Mouse (Mus musculus) natural killer cell, adult 2 months (primary cell): ENCODE results near the gene Ms4a2.

ENCODE experiments used
- DNase-seq, 2 experiments: peaks; one replicate each; pipeline ENCODE4 v3.0.0; 2022; ENCODE audit warnings: low spot score in 2 of 2

Gene Ms4a2

DNA sequence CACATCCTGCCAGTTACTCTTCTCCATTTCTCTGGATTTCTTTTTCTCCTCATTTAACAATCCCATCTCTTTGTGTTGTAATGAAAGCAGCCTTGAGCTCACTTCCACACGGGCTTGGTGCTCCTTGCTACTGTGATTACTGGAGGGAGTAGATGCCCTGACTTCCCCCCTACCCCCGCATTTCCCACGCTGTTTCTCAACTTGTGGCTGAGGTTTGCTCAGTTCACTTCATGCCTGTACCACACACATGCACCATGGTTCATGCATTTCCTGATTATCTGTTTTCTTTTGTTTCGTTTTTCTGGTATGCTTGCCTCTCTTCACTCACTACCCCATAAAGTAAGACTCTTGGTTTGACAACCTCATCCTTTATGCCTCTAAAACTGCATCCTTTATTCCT, 34.3 kb downstream of the Ms4a2 start:
- peak; percentile 40 to 47 for DNase-seq

- DNase-seq, result no peak
Measured at GRCm38 (mm10) chr19:11574965-11575364, 48.6 kb downstream of the Ms4a2 start.
